Mouse (Mus musculus) mouse embryonic stem cell (cell line): ENCODE data around the gene Fbxo34.
"Not testable (repeated sequence)": the region's sequence is repeated elsewhere in the genome, so short reads cannot be mapped to it uniquely, and the experiment has no call there.

Experiments
- in situ Hi-C, 2 experiments: fragments of 300-500 bp; cut with MboI; formaldehyde crosslinking; loops; 1 replicate in 1 of 2; 3 replicates in 1 of 2; pipeline ENCODE4 v1.14.3; 2019 to 2020; ENCODE audit warnings: low sequenced_read_pairs in 2 of 2, low pct_unique_long_range_greater_than_20kb in 1 of 2, mixed read lengths in 1 of 2; ENCODE audit not compliant: unreplicated experiment in 1 of 2

Fbxo34 gene

DNA sequence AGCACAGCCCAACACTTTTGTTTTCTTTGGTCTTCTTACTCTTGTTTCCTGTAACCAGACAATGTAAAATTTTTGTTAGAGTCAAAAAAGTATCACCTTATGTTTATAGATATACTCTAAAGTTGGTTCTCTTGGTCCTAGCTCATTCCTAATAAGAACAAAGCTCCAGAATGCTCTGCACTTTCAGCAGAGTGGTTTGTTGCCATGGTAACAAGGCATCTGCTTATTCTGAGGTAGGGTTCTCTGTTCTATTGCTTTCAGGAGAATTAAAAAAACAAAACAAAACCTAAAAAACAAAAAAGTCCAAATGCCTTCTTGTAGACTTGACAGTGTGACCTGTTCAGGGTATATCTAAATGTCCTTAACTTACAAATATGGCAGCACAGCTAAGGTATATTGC is 57.8 kb downstream of the Fbxo34 start:
- in situ Hi-C loops, result no loop called here

- in situ Hi-C loops, result no loop called here
Observed at GRCm38 (mm10) chr14:47510244-47510643, 60.0 kb downstream of the Fbxo34 start.

- in situ Hi-C loops, result no loop called here
Observed at GRCm38 (mm10) chr14:47513606-47514005, 63.4 kb downstream of the Fbxo34 start.

- in situ Hi-C loops, result no loop called here
Observed at GRCm38 (mm10) chr14:47514816-47515453, 64.7 kb downstream of the Fbxo34 start.

DNA sequence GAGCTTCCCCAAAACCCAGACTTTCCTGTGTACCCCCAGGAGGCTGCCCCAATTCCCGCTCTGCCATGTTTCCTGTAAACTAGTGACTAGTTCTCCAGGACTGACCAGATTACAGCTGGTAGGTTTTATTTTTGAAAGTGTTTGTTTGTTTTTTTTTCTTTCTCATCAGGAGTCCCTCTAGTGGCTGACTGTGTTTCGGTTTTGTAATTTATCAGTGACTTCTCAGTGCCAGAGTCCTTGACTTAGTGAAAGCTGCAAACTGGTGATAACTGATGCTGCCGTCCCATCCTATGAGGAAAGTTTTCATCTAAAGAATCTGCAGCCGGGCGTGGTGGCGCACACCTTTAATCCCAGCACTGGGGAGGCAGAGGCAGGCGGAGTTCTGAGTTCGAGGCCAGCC is 65.4 kb downstream of the Fbxo34 start:
- in situ Hi-C loops, result no loop called here

- in situ Hi-C loops, result no loop called here
Observed at GRCm38 (mm10) chr14:47516755-47517154, 66.5 kb downstream of the Fbxo34 start.

DNA sequence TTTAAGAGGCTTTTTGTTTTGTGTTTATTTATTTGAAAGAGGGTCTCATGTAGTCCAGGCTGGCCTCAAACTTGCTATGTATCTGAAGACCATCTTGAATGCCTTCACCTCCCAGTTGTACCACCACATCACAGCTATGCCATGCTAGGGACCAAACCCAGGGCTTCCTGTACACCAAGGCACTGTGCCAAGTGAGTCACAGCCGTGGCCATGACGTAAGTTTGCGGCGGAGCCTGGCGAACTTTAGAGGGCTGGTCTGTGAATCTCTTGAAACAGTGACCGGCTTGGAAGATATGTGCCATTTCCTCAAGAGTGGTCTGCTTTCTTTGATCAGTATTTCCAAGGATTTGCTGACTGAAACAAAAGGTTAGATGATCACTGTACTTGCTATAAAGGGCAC is 68.4 kb downstream of the Fbxo34 start:
- in situ Hi-C loops, result no loop called here

DNA sequence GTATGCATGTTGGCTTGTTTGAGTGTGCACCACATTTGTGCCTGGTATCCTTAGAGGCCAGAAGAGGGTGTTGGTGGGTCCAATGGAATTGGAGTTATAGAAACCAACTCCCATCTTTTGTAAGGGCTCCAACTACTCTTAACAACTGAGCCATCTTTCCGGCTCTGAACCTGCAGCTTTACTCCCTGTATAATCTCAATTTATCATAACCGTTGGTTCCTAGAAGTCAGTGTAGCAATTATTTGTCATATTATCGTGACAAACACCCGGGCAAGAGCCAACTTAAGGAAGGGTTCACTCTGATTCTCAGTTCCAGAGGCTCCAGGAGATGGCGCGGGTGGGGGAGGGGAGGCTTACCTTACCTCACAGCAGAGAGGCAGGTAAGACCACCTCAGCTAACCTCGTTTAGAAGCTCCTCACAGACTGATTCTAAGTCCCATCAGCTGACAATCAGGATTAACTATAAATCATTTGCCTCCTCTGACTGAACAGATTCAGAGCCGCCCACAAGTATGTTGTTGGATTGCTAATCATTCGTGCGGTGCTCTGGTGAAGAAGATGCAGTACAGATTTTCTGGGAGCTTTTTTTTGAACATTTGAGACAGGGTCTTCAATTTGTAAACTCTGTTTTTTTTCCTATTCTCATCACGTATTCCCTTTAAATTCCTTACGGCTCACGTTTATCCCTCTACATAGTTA is 70.7 kb downstream of the Fbxo34 start:
- in situ Hi-C loops, result no loop called here

DNA sequence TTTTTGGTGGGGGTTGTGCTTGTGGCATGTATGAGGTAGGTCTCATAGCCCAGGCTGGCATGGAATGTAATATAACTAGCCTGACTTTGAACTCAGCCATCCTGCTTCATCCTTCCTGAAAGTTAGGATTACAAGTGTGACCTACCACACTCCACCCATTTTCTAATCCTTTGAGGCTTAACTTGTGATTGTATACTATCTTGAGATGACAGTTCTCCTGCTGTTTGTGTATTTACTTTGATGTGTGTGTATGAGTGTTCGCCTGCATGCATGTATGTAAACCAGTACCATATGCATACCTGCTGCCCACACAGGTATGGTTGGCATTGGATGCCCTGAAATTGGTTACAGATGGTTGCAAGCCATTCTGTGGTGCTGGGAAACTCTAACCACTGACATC is 71.4 kb downstream of the Fbxo34 start:
- in situ Hi-C loops, result no loop called here

- in situ Hi-C loops, result no loop called here
Observed at GRCm38 (mm10) chr14:47522301-47522700, 72.1 kb downstream of the Fbxo34 start.

DNA sequence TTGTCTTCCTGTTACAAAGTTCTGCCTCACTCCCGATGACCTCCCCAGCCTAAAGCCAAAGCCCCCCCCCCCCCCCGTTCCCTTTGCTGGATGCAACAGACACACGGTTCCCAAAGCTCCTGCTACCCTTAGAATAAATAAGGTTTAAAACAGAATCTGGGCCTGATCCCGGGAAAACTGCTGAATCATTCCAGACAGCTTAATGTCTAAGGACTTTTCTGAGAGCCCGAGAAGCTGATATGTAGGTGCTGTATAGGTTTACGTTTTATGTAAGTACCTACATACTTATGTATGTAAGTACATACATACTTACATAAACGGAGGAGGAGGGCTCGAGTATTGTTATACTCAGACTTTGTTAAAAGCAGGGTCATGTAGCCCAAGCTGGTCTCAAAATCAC is 75.2 kb downstream of the Fbxo34 start:
- in situ Hi-C loops, result no loop called here

GRCm38 (mm10) chr14:47525861-47526260 is 75.6 kb downstream of the Fbxo34 start:
- in situ Hi-C loops, result no loop called here

- in situ Hi-C loops, result no loop called here
Observed at GRCm38 (mm10) chr14:47527833-47528232, 77.6 kb downstream of the Fbxo34 start.

DNA sequence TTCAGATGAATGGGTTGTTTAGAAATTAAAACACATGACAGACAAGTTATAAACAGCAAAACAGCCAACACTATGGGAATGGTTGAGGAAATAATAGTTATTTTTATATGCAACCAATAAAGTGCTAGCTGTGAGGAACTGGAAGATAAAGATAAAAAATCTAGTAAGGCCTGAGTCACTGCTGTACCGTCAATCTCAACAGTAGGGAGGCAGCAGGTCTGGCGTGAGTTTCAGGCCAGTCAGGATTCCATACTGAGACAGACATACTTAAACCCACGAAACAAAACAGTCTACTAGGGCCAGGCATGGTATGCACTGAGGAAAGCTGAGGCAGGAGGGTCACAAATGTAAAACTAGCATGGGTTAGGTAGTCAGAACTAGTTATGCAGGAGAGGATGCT is 78.1 kb downstream of the Fbxo34 start:
- in situ Hi-C loops, result no loop called here

GRCm38 (mm10) chr14:47529019-47529418 is 78.8 kb downstream of the Fbxo34 start:
- in situ Hi-C loops, result no loop called here

DNA sequence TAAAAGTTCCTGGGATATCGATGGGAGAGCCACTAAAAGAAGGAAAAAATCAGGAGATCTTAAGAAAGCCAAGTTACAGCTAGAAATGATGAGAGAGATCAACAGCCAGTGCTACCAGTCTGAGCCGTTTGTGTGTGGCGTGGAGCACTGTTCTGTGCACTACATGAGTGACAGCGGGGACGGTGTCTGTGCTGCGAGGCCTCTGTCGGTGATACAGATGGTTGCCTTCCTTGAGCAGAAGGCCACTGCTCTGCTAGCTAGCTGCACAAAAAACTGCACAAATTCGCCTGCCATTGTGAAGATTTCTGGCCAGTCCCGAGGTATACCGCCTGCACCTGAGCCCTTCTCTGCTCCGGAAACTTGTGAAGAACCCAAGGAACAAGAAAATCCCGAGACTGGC is 79.4 kb downstream of the Fbxo34 start:
- in situ Hi-C loops, result not testable (repeated sequence)

DNA sequence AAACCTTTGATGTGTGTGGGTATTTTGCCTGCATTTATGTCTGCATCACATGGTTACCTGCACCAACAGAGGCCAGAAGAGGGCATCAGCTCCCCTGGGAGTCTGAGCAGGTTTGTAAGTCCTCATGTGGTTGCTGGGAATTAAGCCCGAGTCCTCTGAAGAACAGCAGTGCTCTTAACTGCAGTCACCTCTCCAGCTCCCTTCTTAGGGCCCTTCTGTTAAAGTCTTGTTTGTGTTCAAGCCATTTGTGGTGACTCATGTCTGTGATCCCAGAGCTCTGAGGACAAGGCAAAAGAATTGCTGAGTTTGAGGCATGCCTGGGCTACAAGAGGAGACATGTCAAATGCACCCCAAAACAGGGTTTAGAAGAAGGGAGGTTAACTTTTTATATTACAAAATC is 82.3 kb downstream of the Fbxo34 start:
- in situ Hi-C loops, result no loop called here

DNA sequence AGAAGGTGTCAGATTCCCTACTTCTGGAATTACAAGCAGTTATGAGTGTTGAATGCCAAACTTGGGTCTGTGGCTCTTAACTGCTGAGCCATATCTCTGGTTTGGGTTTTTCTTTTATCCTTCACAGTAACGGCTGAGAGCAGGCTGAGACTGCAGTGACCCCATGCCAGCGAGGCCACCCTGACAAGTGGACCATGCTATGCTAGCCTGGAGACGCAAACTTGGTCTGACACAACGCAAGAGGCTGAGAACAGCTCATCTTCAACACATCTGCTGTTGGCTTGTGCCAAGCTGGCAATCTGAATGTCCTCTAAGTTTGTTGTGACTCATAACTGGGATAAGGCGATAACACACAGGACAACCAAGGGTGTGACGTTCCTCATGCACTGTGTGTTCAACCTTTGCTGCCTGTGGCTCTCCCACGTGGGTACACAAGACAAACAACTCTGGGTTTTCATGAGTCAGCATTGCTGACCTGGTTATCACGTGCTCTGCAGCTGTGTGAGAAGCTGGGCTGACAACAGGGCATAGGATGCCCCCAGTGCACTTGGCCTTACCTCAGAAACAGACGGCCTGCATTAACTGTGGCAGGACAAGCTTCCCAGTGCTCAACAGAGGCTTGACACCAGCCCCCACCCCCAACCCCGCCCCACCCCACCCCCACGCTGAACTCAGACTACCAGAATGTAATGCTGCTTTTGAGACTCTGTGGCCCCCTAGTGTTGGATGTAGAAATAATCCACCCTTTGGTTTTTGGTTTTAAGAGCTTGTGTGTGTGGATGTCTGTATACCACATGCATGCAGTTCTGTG is 83.3 kb downstream of the Fbxo34 start:
- in situ Hi-C loops, result no loop called here

DNA sequence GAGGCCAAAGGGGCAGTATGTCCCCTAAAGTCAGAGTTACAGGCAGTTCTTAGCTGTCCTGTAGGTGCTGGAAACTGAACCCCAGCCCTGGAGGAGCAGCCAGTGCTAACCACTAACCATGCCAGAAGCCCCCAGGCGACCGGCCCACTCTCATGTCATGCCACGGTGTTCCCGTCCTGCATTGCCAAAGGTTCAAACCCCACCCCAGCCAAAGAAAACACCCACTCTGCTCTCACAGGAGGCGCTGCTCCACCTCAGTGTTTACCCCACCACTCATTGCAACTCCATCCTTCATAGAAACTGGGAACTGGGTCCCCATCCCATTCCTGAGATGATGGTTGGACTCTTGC is 83.9 kb downstream of the Fbxo34 start:
- in situ Hi-C loops, result no loop called here

GRCm38 (mm10) chr14:47535096-47535495 is 84.9 kb downstream of the Fbxo34 start:
- in situ Hi-C loops, result no loop called here
